Mouse (Mus musculus) kidney, adult 2 months (tissue): Measurements from ENCODE around the gene Gm17349. TPM values are rescaled to one million over a fixed set of nuclear protein-coding genes. Genes with fewer than 3 reads are reported as not detected.

Source experiments
- DNase-seq: peaks from one replicate; pipeline ENCODE4 v3.0.0; 2021
- H3K27ac ChIP-seq: fragments of 200-500 bp; 2 replicates; pipeline ENCODE4 v1.5.1; 2012; ENCODE audit warnings: low read depth, low read length, control low read depth, inconsistent platforms; ENCODE audit not compliant: insufficient read depth
- H3K27me3 ChIP-seq: fragments of 200-500 bp; replicated peaks from 2 replicates; pipeline ENCODE4 v1.6.1; 2012; ENCODE audit warnings: mild to moderate bottlenecking, moderate library complexity, low read length, inconsistent platforms; ENCODE audit not compliant: control insufficient read depth, insufficient read depth
- H3K36me3 ChIP-seq: fragments of 200-500 bp; 2 replicates; pipeline ENCODE4 v1.6.1; 2012; ENCODE audit warnings: mild to moderate bottlenecking, moderate library complexity, low read length, inconsistent platforms; ENCODE audit not compliant: control insufficient read depth, insufficient read depth
- H3K4me1 ChIP-seq: fragments of 200-500 bp; 2 replicates; pipeline ENCODE4 v1.6.1; 2011; ENCODE audit warnings: low read length; ENCODE audit not compliant: control insufficient read depth, insufficient read depth
- H3K4me3 ChIP-seq: fragments of 200-500 bp; 2 replicates; pipeline ENCODE4 v1.5.1; 2011; ENCODE audit warnings: mild to moderate bottlenecking, low read depth, low read length, control low read depth; ENCODE audit not compliant: insufficient read depth
- CTCF ChIP-seq: fragments of 200-500 bp; conservative IDR thresholded peaks from 2 replicates; pipeline ENCODE4 v1.5.1; 2011; ENCODE audit warnings: low read depth, mild to moderate bottlenecking, control low read depth, low read length, moderate library complexity, mixed read lengths; ENCODE audit not compliant: insufficient read depth, insufficient read length
- POLR2A ChIP-seq: fragments of 200-500 bp; IDR thresholded peaks from one replicate; pipeline ENCODE4 v1.6.1; 2011; ENCODE audit warnings: low read depth, low read length, control low read depth
- WGBS: fragments of 180-500 bp; shearing (Covaris S2); methylation state at CpG from one replicate; pipeline ENCODE4 v1.1.7; 2018; 5-methylcytosine and 5-hydroxymethylcytosine counted together
- polyA plus RNA-seq: library from polyadenylated mRNA; depleted of rRNA; stranded (reverse); fragments of >200 nt; gene quantifications from 2 replicates; pipeline ENCODE4 v1.2.3, GENCODE M21; 2012

Gm17349 gene
- polyA plus RNA-seq, 1 experiment = 0.58 TPM

DNA sequence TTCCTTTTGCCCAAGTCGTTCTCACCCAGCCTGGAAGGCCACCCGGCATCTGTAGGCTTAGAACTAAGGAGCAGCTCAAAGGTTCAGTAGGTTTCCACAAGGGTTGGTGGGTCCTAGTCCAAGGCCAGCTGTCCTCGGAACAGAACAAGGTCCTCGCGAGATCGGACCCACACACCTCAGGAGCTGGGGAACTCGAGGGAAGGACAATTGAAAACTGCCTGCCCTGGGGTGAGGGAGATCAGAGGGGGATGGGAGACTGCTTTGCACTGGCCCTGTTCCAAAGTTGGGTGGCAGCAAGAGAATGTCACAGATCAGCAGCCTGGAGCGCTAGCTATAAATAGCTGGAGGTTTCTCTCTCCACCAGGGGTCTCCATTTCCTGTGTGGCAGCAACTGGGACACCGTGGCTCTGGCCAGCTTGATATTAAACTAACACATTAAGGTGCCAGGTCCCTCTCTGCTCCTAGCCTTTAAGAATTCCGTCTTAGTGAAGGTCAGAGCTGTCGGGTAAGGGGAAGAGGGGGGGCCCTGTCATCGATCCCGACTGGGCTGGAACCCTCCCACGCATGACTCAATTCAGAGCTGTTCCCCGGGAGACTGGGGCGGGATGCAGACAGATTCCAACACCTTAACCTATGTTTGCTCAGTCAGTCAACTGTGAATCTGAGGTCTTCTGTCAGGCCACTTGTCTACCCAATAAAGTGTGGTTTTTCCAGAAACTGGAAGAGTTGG, 19.2 kb upstream of the Gm17349 start:
- TF ChIP-seq POLR2A (peak; percentile 2), CTCF (peak; percentile 50)
- Histone ChIP-seq H3K27me3 (no peaks in the 10 kb centered on the region), H3K4me1 (peaks cover 24% of the 10 kb centered on the region), H3K4me3 (no peak overlapping the region), H3K36me3 (peaks cover 3% of the 10 kb centered on the region; the same call in 1 of the 2 replicates), H3K27ac (peak overlapping the region; percentile 84)
- WGBS = 2% methylated on average over 16 of the region's 16 CpGs
- DNase-seq = peak; percentile 89

DNA sequence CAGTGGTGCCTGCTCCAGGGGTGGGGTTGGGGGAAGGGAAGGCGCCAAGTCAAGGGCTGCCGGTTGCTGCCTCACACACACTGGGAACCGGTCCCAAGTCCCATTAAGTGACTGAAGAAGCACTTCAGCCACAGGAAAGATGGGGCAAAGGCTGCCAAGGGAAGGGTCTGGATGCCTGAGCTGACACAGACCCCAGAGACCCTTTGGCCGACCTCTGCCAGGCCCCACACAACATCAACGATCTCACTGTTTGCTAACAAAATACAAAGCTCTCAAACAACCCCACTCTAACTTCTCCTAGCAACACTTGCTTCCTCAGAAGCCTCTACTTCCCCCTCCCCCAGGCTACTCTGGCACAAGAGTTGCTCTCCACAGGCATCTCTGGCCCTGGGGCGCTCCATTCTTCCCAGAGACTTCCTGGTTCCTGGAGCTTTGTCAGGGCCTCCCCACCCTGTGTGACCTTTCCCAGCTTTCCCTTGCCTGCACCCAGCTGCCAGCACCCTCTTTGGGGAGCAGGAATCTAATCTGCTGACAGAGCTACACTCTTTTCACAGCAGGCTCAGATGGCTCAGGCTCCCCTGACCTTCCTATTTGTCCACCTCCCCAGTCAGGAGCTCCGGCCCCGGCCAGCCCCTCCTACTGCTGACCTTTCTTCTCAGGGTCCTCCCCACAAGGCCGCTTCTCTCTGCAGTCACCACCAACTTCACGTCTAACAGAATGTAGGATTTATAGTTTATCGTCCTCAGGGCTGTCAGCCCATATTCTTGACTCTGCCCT, 18.4 kb upstream of the Gm17349 start:
- H3K4me3 ChIP-seq = no peak overlapping the region
- H3K4me1 ChIP-seq = peaks cover 24% of the 10 kb centered on the region
- WGBS = 15% methylated on average over 11 of the region's 11 CpGs
- no peaks in the 10 kb centered on the region for H3K36me3 ChIP-seq
- no peaks in the 10 kb centered on the region for H3K27me3 ChIP-seq
- DNase-seq = peak; percentile 78
- peak overlapping the region; percentile 84 for H3K27ac ChIP-seq
- TF ChIP-seq CTCF = no peak
- TF ChIP-seq POLR2A = no peak

DNA sequence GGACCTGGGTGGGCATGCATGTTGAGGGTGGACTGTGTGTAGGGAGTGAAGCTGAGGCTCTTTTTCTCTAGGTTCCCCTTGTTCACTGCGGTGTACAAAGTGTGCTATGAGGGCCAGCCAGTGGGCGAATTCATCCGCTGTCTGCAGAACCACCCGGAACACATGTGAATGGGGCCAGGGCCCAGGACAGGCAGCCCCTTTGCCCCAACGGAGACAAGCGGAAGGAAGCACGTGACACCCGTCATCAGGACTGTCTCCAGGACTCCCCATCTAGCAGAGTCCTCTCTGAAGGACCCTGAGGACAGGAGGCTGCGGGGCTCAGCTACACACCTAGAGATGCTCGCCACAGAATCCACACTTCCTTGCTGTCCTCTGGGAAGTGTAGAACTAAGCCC, 17.8 kb upstream of the Gm17349 start:
- Histone ChIP-seq H3K27ac (peak overlapping the region; percentile 84), H3K4me1 (peaks cover 26% of the 10 kb centered on the region), H3K4me3 (no peak overlapping the region), H3K36me3 (no peaks in the 10 kb centered on the region), H3K27me3 (no peaks in the 10 kb centered on the region)
- no peak for TF ChIP-seq POLR2A
- TF ChIP-seq CTCF = no peak
- DNase-seq = no peak
- WGBS = 66% methylated on average over 10 of the region's 10 CpGs

DNA sequence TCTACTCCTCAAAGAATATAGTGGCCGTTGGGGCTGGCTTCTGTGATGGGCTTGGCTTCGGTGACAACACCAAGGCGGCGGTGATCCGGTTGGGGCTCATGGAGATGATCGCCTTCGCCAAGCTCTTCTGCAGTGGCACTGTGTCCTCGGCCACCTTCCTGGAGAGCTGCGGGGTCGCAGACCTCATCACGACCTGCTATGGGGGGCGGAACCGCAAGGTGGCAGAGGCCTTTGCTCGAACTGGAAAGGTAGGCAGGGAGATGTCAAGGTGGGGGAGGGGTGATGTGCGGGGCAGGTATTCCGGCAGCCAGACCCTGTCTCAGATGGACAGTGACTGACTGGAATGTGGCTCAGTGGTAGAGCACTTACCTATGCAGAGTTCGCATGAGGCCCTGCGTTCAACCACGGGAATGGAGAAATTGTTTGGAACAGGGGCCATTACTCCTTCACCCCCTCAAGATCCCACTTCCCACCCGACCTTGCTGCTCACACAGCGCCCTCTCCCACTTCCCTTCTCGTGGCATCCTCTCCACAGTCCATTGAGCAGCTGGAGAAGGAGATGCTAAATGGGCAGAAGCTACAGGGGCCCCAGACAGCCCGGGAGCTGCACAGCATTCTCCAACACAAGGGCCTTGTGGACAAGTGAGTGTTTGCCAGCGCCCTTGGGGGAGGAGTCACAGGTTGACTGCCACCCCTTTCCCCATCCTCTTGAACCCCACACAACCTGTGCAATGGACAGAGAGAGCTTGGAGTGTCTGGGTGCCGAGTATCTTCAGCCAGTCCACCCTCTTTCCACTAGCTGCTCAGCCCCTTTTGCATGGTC, 16.8 kb upstream of the Gm17349 start:
- H3K4me3 ChIP-seq = no peak overlapping the region
- no peak overlapping the region for H3K27ac ChIP-seq
- 74% methylated on average over 25 of the region's 25 CpGs for WGBS
- no peaks in the 10 kb centered on the region for H3K27me3 ChIP-seq
- peaks cover 28% of the 10 kb centered on the region for H3K4me1 ChIP-seq
- DNase-seq = no peak
- TF ChIP-seq CTCF (no peak), POLR2A (no peak)
- H3K36me3 ChIP-seq = no peaks in the 10 kb centered on the region

DNA sequence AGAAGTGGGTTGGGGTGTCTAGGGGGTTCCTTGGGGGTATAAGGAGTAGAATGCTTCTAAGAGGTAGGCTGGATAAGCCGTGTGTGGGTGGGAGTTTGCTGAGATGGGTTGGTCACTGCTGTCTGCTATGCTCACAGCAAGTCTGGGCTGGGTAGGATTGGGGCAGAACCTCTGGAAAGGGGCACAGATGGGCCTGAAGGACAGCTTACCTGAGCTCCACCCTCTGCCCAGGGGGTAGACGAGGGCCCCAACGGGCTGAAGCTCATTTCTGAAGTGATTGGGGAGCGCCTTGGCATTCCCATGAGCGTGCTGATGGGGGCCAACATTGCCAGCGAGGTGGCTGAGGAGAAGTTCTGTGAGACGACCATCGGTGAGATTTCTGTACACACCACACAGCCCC, 14.6 kb upstream of the Gm17349 start:
- Histone ChIP-seq H3K27me3 (no peaks in the 10 kb centered on the region), H3K36me3 (no peaks in the 10 kb centered on the region), H3K27ac (0 out of 2 replicates have a peak overlapping the region, but pooled peaks have one; percentile 5), H3K4me3 (no peak overlapping the region), H3K4me1 (peaks cover 44% of the 10 kb centered on the region)
- no peak for TF ChIP-seq CTCF
- no peak for TF ChIP-seq POLR2A
- no peak for DNase-seq
- 65% methylated on average over 8 of the region's 8 CpGs for WGBS

DNA sequence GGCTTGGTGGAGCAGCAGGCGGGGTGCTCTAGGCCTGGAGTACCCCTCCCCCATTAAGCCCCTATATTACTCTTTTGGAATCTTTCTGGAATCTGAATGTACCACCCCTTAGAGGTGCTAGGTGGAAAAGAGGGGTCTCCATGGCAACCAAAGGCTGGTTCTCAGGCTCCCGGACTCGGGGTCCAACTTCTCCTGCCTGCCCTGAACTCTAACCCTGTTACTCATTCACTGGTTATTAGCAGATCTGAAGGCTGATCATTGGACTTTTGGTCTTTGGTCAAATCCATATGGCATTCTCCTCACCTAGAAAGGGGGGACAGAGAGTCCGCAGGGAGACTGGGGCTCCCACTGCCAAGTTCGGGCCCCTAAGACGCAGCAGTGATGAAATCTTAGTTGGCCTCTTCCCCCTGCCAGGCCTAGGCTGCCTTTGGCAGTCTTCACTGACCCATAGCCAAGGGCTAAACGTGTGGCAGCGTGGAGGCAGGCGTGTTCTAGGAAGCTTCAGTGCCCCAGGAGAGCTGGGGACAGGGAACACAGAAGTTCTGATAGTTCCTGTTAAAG, 13.3 kb upstream of the Gm17349 start:
- Histone ChIP-seq H3K4me1 (peaks cover 33% of the 10 kb centered on the region), H3K36me3 (no peaks in the 10 kb centered on the region), H3K27me3 (no peaks in the 10 kb centered on the region), H3K27ac (peak overlapping the region; percentile 96), H3K4me3 (peak overlapping the region; percentile 82)
- DNase-seq = peak; percentile 88
- 56% methylated on average over 9 of the region's 9 CpGs for WGBS
- TF ChIP-seq CTCF (no peak), POLR2A (no peak)
